Mouse (Mus musculus) neural tube, embryonic 14.5 days (tissue): ENCODE measurements around the gene Tbx6. TPM values are rescaled to one million over a fixed set of nuclear protein-coding genes. Genes with fewer than 3 reads are reported as not detected.
A peak's percentile ranks its signal among the peaks of the same experiment; 100 is the strongest.

Source experiments
- ATAC-seq: fragments of 200-750 bp; cut with Nextera tagmentation; 2 replicates; pipeline ENCODE4 v1.8.0; 2017; ENCODE audit warnings: low read depth, mild to moderate bottlenecking, moderate TSS enrichment, moderate library complexity
- H3K27ac ChIP-seq: fragments of 300-500 bp; sonication (generic); 2 replicates; pipeline ENCODE4 v1.5.1; 2014; ENCODE audit warnings: low read depth, mild to moderate bottlenecking, control low read depth, low read length, moderate library complexity, mixed read lengths
- H3K27me3 ChIP-seq: fragments of 300-500 bp; sonication (generic); 2 replicates; pipeline ENCODE4 v1.6.1; 2014; ENCODE audit warnings: low read length; ENCODE audit not compliant: control insufficient read depth, insufficient read depth
- H3K36me3 ChIP-seq: fragments of 300-500 bp; sonication (generic); 2 replicates; pipeline ENCODE4 v1.6.1; 2014; ENCODE audit warnings: low read length, mixed read lengths; ENCODE audit not compliant: control insufficient read depth, insufficient read depth
- H3K4me1 ChIP-seq: fragments of 300-500 bp; sonication (generic); 2 replicates; pipeline ENCODE4 v1.6.1; 2014; ENCODE audit warnings: low read length; ENCODE audit not compliant: control insufficient read depth, insufficient read depth
- H3K4me2 ChIP-seq: fragments of 300-500 bp; sonication (generic); 2 replicates; pipeline ENCODE4 v1.6.1; 2014; ENCODE audit warnings: mild to moderate bottlenecking, low read depth, low read length, control low read depth
- H3K4me3 ChIP-seq: fragments of 300-500 bp; sonication (generic); 2 replicates; pipeline ENCODE4 v1.5.1; 2014; ENCODE audit warnings: low read depth, low read length, control low read depth, mixed read lengths
- H3K9ac ChIP-seq: fragments of 300-500 bp; sonication (generic); replicated peaks from 2 replicates; pipeline ENCODE4 v1.6.1; 2014; ENCODE audit warnings: low read depth, mild to moderate bottlenecking, control low read depth, low read length, mixed read lengths
- H3K9me3 ChIP-seq: fragments of 300-500 bp; sonication (generic); 2 replicates; pipeline ENCODE4 v1.6.1; 2016; ENCODE audit warnings: low read length; ENCODE audit not compliant: control insufficient read depth
- WGBS: fragments of 180-500 bp; shearing (Covaris S2); extraction: QIAGEN DNeasy Blood & Tissue Kit; methylation state at CpG from one replicate; pipeline ENCODE4 v1.1.7; 2014; 5-methylcytosine and 5-hydroxymethylcytosine counted together
- polyA plus RNA-seq: library from polyadenylated mRNA; unstranded; fragments of >200 nt; fragmentation: Nextera tagmentation; extraction: Ambion mirVana; gene quantifications from 2 replicates; pipeline ENCODE4 v1.2.1, GENCODE M21; 2014

Tbx6 gene
- polyA plus RNA-seq, 1 experiment from 2014 or later = 0.27 TPM

DNA sequence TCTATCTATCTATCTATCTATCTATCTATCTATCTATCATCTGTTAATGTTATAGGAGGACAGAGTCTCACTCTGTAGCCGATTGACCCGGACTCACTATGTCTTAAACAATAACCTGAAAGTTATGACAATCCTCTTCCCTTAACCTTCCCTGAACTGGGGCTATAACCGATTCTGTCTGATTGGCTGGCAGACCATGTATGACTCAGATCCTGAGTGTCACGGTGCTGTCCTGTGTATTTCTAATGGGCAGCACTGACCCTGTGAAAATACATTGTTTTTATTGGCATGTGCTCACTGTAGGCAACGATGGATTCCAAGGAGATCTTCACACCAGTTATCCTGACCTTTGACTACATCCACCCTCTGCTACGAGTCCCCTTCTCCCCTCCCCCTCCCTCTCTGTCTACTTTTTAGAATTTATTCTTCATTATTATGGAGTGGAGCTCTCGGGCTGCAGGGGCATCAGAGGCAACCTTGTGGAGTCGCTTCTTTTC, 34.5 kb downstream of the Tbx6 start:
- Histone ChIP-seq H3K4me1 (no peaks in the 10 kb centered on the region), H3K36me3 (no peaks in the 10 kb centered on the region), H3K9ac (no peak overlapping the region), H3K27ac (no peak overlapping the region), H3K4me3 (no peak overlapping the region), H3K4me2 (no peak overlapping the region), H3K9me3 (no peaks in the 10 kb centered on the region), H3K27me3 (no peaks in the 10 kb centered on the region)
- WGBS = 52% methylated on average over 8 of the region's 8 CpGs
- ATAC-seq = no peak

DNA sequence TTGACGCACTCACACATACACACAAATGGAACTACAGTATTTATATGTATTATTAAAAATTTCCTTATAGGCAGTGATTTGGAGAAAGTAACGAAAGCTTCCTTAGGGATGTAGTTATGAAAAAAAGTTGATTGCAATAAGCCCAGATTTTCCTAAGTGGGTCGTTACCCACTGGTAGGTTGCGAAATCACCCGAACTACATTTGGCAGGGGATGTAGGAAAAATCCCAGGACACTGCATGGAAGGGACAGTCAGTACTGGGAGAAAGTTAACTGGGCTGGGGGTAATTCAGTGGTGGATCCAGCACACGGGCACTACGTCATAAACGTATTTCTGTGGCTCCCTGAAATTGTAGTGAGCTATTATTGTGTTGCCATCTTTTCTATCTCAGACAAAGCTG, 35.2 kb downstream of the Tbx6 start:
- Histone ChIP-seq H3K27ac (no peak overlapping the region), H3K4me3 (no peak overlapping the region), H3K4me1 (no peaks in the 10 kb centered on the region), H3K4me2 (no peak overlapping the region), H3K36me3 (no peaks in the 10 kb centered on the region), H3K9ac (no peak overlapping the region), H3K9me3 (no peaks in the 10 kb centered on the region), H3K27me3 (no peaks in the 10 kb centered on the region)
- ATAC-seq = no peak
- 91% methylated on average over 8 of the region's 8 CpGs for WGBS

DNA sequence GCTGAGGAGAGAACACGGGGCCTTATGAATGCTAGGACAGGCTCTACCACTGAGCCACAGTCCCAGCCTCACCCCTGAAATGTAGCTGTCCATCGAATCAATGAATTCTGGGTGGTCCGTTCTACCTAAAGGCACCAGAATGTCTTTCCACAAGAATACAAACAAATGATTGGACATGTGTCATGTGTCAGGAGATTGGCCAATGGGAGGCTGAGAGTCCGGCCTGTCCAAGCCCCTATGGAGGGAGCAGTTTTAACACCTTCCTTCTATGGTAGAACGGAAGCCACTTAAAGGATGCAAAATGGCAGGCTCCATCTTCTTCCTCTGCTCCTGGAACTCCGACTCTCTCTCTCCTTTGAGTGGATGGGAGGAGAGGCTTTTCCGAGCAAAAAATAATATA, 36.3 kb downstream of the Tbx6 start:
- Histone ChIP-seq H3K4me3 (no peak overlapping the region), H3K4me1 (peaks cover 7% of the 10 kb centered on the region), H3K36me3 (no peaks in the 10 kb centered on the region), H3K4me2 (no peak overlapping the region), H3K9ac (no peak overlapping the region), H3K27ac (no peak overlapping the region), H3K9me3 (no peaks in the 10 kb centered on the region), H3K27me3 (no peaks in the 10 kb centered on the region)
- no peak for ATAC-seq
- 92% methylated on average over 7 of the region's 7 CpGs for WGBS

DNA sequence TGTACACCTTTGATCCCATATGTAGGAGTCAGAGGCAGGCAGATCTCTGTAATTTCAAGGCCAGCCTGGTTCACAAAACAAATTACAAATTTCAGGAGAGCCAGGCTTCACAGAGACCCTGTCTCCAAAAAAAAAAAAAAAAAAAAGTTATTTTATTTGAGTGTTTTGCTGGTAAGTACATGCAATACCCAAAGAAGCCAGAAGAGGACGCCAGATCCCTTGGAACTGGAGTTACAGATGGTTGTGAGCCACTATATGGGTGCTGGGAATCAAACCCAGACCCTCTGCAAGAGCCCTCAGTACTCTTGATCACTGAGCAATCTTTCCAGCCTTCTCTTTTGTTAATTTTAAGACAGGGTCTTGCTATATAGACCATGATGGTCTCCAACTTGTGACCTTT, 37.5 kb downstream of the Tbx6 start:
- H3K4me3 ChIP-seq = no peak overlapping the region
- H3K27me3 ChIP-seq = no peaks in the 10 kb centered on the region
- H3K4me2 ChIP-seq = no peak overlapping the region
- H3K36me3 ChIP-seq = no peaks in the 10 kb centered on the region
- no peak overlapping the region for H3K27ac ChIP-seq
- H3K4me1 ChIP-seq = peaks cover 8% of the 10 kb centered on the region
- ATAC-seq = no peak
- H3K9me3 ChIP-seq = no peaks in the 10 kb centered on the region
- WGBS = 42% methylated on average over 1 of the region's 1 CpGs
- H3K9ac ChIP-seq = no peak overlapping the region

DNA sequence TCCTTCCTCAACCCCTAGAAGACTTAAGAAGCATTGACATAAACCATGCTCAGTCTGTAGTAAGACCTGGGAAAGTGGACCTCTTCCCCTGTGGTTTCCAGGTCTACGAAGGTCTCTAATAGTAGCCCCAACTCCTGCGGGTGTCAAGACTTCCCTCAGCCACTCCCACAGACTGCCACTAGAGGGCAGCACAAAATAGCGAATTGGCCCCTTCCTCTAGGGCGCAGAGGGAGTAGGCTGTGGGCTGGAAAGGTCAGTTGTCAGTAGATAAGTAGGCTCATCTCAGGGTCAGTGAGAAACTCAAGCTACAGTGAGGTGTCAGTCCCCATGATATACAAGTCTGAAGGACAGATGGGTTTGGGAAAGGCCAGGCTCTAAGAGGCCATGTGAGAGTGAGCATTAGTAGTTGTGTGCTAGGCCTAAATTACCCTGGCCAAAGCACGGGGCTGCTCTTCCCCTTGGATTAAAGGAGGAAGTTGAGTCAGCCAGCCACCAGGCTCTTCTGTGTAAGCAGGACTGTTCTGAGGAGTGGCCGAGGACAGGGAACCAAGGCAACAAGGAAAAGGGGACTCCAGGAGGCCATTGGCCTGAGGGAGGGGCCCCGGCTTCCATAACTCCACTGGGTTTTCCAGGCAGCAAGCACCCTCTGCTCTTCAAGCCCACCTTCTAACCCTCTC, 40.7 kb downstream of the Tbx6 start:
- peak overlapping the region; percentile 71 for H3K4me2 ChIP-seq
- peak overlapping the region; percentile 93 for H3K9ac ChIP-seq
- H3K27me3 ChIP-seq = no peaks in the 10 kb centered on the region
- peak overlapping the region; percentile 71; the same call in 1 of the 2 replicates for H3K4me3 ChIP-seq
- WGBS = 19% methylated on average over 7 of the region's 7 CpGs
- H3K36me3 ChIP-seq = no peaks in the 10 kb centered on the region
- peak overlapping the region; percentile 88 for H3K27ac ChIP-seq
- peaks cover 23% of the 10 kb centered on the region for H3K4me1 ChIP-seq
- no peak for ATAC-seq
- H3K9me3 ChIP-seq = no peaks in the 10 kb centered on the region

DNA sequence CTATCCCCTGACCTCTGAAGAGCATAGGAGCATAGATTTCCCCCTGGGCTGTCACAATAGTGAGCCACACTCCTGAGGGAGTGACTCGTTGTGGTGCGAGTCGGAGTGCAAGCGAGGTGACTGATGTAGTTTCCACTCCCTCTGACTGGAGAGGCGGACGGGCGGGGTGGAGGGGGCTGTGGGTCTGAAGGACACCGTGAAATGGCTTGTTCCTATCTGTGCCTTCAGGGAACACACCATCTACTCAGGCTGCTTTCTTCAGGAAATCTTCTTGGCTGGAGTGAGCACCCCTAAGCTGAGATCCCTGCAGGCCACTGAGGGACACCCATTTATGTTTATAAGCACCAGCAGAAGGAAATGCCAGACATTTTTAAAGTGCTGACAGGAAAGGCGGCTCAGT, 41.5 kb downstream of the Tbx6 start:
- Histone ChIP-seq H3K4me3 (peak overlapping the region; percentile 71), H3K9me3 (no peaks in the 10 kb centered on the region), H3K4me1 (peaks cover 23% of the 10 kb centered on the region), H3K27me3 (no peaks in the 10 kb centered on the region), H3K36me3 (no peaks in the 10 kb centered on the region), H3K9ac (peak overlapping the region; percentile 93), H3K27ac (peak overlapping the region; percentile 88), H3K4me2 (peak overlapping the region; percentile 71)
- ATAC-seq = peak; percentile 16
- WGBS = 10% methylated on average over 9 of the region's 9 CpGs

DNA sequence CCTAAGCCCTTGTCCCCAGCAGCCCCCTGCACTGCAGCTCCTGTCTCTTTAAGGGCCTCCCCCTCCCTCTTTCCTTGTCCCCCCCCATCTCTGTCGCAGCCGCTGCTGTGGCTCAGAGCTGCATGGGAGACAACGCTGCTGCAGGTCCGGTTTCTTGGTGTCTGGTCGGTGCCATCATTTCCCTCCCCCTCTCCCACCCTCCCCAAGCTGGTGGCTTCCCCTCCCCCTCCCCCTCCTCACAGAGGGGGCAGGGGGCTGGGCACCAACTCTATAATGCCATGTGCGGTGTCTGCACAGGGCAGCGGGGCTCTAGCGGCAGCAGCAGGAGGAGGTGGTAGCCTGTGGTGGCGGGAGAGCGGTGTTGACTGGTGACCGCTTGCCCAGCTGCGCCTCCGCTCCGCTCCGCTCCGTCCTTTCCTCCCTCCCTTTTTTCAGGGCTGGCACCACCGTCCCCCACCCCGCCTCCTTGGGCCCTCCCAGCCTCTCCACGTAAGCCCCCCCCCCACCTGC, 42.0 kb downstream of the Tbx6 start:
- Histone ChIP-seq H3K9me3 (no peaks in the 10 kb centered on the region), H3K36me3 (no peaks in the 10 kb centered on the region), H3K27me3 (no peaks in the 10 kb centered on the region), H3K27ac (peak overlapping the region; percentile 88), H3K4me2 (peak overlapping the region; percentile 71), H3K4me1 (peaks cover 23% of the 10 kb centered on the region), H3K4me3 (peak overlapping the region; percentile 71), H3K9ac (peak overlapping the region; percentile 93)
- ATAC-seq = peak; percentile 78
- 0% methylated on average over 13 of the region's 19 CpGs for WGBS

DNA sequence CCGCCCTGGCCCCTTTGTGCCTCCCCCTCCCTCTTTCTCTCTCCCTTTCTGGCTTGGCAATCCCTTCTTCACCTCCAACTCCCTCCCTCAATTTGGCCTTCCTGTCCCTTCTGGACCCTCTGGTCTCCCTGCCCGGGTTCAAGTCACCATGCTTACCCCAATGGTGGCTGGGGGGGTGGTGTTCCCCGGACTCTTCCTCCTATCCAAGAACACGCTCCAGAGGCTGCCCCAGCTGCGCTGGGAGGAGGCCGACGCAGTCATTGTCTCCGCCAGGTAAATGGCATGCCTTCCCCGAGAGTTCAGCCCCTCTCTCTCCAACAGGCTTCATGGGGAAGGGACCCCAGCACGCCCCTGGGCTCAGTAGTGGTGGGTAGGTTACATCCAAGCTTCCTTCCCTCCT, 42.7 kb downstream of the Tbx6 start:
- WGBS = 11% methylated on average over 10 of the region's 10 CpGs

DNA sequence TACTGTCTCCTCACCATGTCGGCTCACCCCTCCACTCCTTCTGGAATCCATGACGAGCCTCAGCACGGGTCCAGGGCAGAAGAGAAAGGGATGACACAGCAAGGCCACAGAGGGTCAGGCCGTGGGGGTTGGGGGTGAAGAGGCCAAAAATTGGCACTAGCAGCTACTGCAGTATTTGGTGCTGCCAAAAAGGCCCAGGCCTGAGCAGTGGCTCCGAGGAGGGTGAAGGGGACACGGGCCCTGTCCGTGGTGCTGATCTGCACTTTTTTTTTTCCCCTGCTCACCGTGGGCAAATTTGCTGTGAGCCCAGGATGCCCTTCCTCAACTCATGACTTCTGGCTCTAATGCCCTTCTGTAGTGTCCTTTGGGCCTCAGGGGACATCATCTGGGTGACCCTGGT, 44.1 kb downstream of the Tbx6 start:
- Histone ChIP-seq H3K4me1 (peaks cover 23% of the 10 kb centered on the region), H3K27ac (no peak overlapping the region), H3K27me3 (no peaks in the 10 kb centered on the region), H3K36me3 (no peaks in the 10 kb centered on the region), H3K9ac (0 out of 2 replicates have a peak overlapping the region, but pooled peaks have one; percentile 11), H3K4me2 (peak overlapping the region; percentile 71), H3K9me3 (no peaks in the 10 kb centered on the region), H3K4me3 (no peak overlapping the region)
- ATAC-seq = no peak
- 29% methylated on average over 8 of the region's 8 CpGs for WGBS

More for the DNA sequence above, 42.7 kb downstream of the Tbx6 start:
- no peaks in the 10 kb centered on the region for H3K36me3 ChIP-seq
- H3K9ac ChIP-seq = peak overlapping the region; percentile 93
- peak overlapping the region; percentile 88 for H3K27ac ChIP-seq
- peaks cover 23% of the 10 kb centered on the region for H3K4me1 ChIP-seq
- peak overlapping the region; percentile 71 for H3K4me3 ChIP-seq
- H3K27me3 ChIP-seq = no peaks in the 10 kb centered on the region
- H3K4me2 ChIP-seq = peak overlapping the region; percentile 71
- no peaks in the 10 kb centered on the region for H3K9me3 ChIP-seq
- ATAC-seq = peak; percentile 18; the same call in 1 of the 2 replicates
